Mouse (Mus musculus): Measurements from ENCODE around the gene Elf2.
A peak's percentile ranks its signal among the peaks of the same experiment; 100 is the strongest.

Elf2 gene

GRCm38 (mm10) chr3:51341268-51342081 lies 1.0 kb upstream of the Elf2 start:
- TF ChIP-seq NANOG (IDR thresholded peaks at IDR 0.05; ENCODE audit: borderline replicate concordance, low read length) (no peak), CTCF (conservative IDR thresholded peaks at IDR 0.05; ENCODE audit: low read length) (no peak), POU5F1 (IDR thresholded peaks at IDR 0.05; ENCODE audit: borderline replicate concordance, low read length) (no peak)
- Histone ChIP-seq H3K4me3 (replicated peaks; ENCODE audit: low read length) (peak overlapping the region; percentile 97), H3K9me3 (ENCODE audit: low read length) (no peaks in the 10 kb centered on the region), H3K27me3 (ENCODE audit: insufficient read depth, low read length) (peaks cover 39% of the 10 kb centered on the region), H3K36me3 (ENCODE audit: insufficient read depth, low read length) (no peaks in the 10 kb centered on the region), H3K4me1 (replicated peaks; ENCODE audit: low read depth, low read length) (peaks cover 15% of the 10 kb centered on the region)

- H3K9me3 ChIP-seq (ENCODE audit: low read length) = no peaks in the 10 kb centered on the region
- H3K36me3 ChIP-seq (ENCODE audit: insufficient read depth, low read length) = no peaks in the 10 kb centered on the region
- peak overlapping the region; percentile 97 for H3K4me3 ChIP-seq (replicated peaks; ENCODE audit: low read length)
- H3K4me1 ChIP-seq (replicated peaks; ENCODE audit: low read depth, low read length) = peaks cover 21% of the 10 kb centered on the region
- TF ChIP-seq NANOG (IDR thresholded peaks at IDR 0.05; ENCODE audit: borderline replicate concordance, low read length) (no peak), POU5F1 (IDR thresholded peaks at IDR 0.05; ENCODE audit: borderline replicate concordance, low read length) (no peak), CTCF (conservative IDR thresholded peaks at IDR 0.05; ENCODE audit: low read length) (no peak)
- H3K27me3 ChIP-seq (ENCODE audit: insufficient read depth, low read length) = peaks cover 42% of the 10 kb centered on the region
Observed at GRCm38 (mm10) chr3:51339734-51340551, 520 bp downstream of the Elf2 start.

GRCm38 (mm10) chr3:51339378-51339733 lies 1.1 kb downstream of the Elf2 start:
- H3K9me3 ChIP-seq (ENCODE audit: low read length) = no peaks in the 10 kb centered on the region
- TF ChIP-seq CTCF (conservative IDR thresholded peaks at IDR 0.05; ENCODE audit: low read length) = no peak
- no peak for TF ChIP-seq NANOG (IDR thresholded peaks at IDR 0.05; ENCODE audit: borderline replicate concordance, low read length)
- no peak for TF ChIP-seq POU5F1 (IDR thresholded peaks at IDR 0.05; ENCODE audit: borderline replicate concordance, low read length)

GRCm38 (mm10) chr3:51335378-51335777 lies 5.1 kb downstream of the Elf2 start:
- H3K4me3 ChIP-seq (replicated peaks; ENCODE audit: low read length) = no peak overlapping the region
- TF ChIP-seq NANOG (IDR thresholded peaks at IDR 0.05; ENCODE audit: borderline replicate concordance, low read length) (no peak), CTCF (conservative IDR thresholded peaks at IDR 0.05; ENCODE audit: low read length) (no peak), POU5F1 (IDR thresholded peaks at IDR 0.05; ENCODE audit: borderline replicate concordance, low read length) (no peak)
- peaks cover 30% of the 10 kb centered on the region for H3K4me1 ChIP-seq (replicated peaks; ENCODE audit: low read depth, low read length)
- H3K27me3 ChIP-seq (ENCODE audit: insufficient read depth, low read length) = peaks cover 16% of the 10 kb centered on the region
- no peaks in the 10 kb centered on the region for H3K9me3 ChIP-seq (ENCODE audit: low read length)
- H3K36me3 ChIP-seq (ENCODE audit: insufficient read depth, low read length) = no peaks in the 10 kb centered on the region

More at GRCm38 (mm10) chr3:51339378-51339733, 1.1 kb downstream of the Elf2 start:
- Histone ChIP-seq H3K36me3 (ENCODE audit: insufficient read depth, low read length) (no peaks in the 10 kb centered on the region), H3K4me1 (replicated peaks; ENCODE audit: low read depth, low read length) (peaks cover 25% of the 10 kb centered on the region), H3K4me3 (replicated peaks; ENCODE audit: low read length) (peak overlapping the region; percentile 97), H3K27me3 (ENCODE audit: insufficient read depth, low read length) (peaks cover 42% of the 10 kb centered on the region)

- TF ChIP-seq POU5F1 (IDR thresholded peaks at IDR 0.05; ENCODE audit: borderline replicate concordance, low read length) (no peak), CTCF (conservative IDR thresholded peaks at IDR 0.05; ENCODE audit: low read length) (no peak), NANOG (IDR thresholded peaks at IDR 0.05; ENCODE audit: borderline replicate concordance, low read length) (no peak)
- Histone ChIP-seq H3K36me3 (ENCODE audit: insufficient read depth, low read length) (no peaks in the 10 kb centered on the region), H3K4me1 (replicated peaks; ENCODE audit: low read depth, low read length) (peaks cover 36% of the 10 kb centered on the region), H3K9me3 (ENCODE audit: low read length) (no peaks in the 10 kb centered on the region), H3K27me3 (ENCODE audit: insufficient read depth, low read length) (peaks cover 9% of the 10 kb centered on the region), H3K4me3 (replicated peaks; ENCODE audit: low read length) (peak overlapping the region; percentile 32)
Observed at GRCm38 (mm10) chr3:51333950-51334349, 6.5 kb downstream of the Elf2 start.

GRCm38 (mm10) chr3:51333234-51333889 lies 7.1 kb downstream of the Elf2 start:
- H3K4me3 ChIP-seq (replicated peaks; ENCODE audit: low read length) = no peak overlapping the region

GRCm38 (mm10) chr3:51330086-51330485 lies 10.4 kb downstream of the Elf2 start:
- Histone ChIP-seq H3K36me3 (ENCODE audit: insufficient read depth, low read length) (no peaks in the 10 kb centered on the region), H3K4me3 (replicated peaks; ENCODE audit: low read length) (peak overlapping the region; percentile 55), H3K27me3 (ENCODE audit: insufficient read depth, low read length) (no peaks in the 10 kb centered on the region), H3K9me3 (ENCODE audit: low read length) (peaks cover 4% of the 10 kb centered on the region; the same call in 1 of the 2 replicates), H3K4me1 (replicated peaks; ENCODE audit: low read depth, low read length) (peaks cover 53% of the 10 kb centered on the region)
- TF ChIP-seq CTCF (conservative IDR thresholded peaks at IDR 0.05; ENCODE audit: low read length) (no peak), POU5F1 (IDR thresholded peaks at IDR 0.05; ENCODE audit: borderline replicate concordance, low read length) (no peak), NANOG (IDR thresholded peaks at IDR 0.05; ENCODE audit: borderline replicate concordance, low read length) (no peak)

More at GRCm38 (mm10) chr3:51333234-51333889, 7.1 kb downstream of the Elf2 start:
- no peaks in the 10 kb centered on the region for H3K9me3 ChIP-seq (ENCODE audit: low read length)
- TF ChIP-seq NANOG (IDR thresholded peaks at IDR 0.05; ENCODE audit: borderline replicate concordance, low read length) (no peak), CTCF (conservative IDR thresholded peaks at IDR 0.05; ENCODE audit: low read length) (no peak), POU5F1 (IDR thresholded peaks at IDR 0.05; ENCODE audit: borderline replicate concordance, low read length) (no peak)
- H3K4me1 ChIP-seq (replicated peaks; ENCODE audit: low read depth, low read length) = peaks cover 39% of the 10 kb centered on the region
- no peaks in the 10 kb centered on the region for H3K36me3 ChIP-seq (ENCODE audit: insufficient read depth, low read length)
- H3K27me3 ChIP-seq (ENCODE audit: insufficient read depth, low read length) = peaks cover 6% of the 10 kb centered on the region

- Histone ChIP-seq H3K4me1 (replicated peaks; ENCODE audit: low read depth, low read length) (peaks cover 39% of the 10 kb centered on the region), H3K36me3 (ENCODE audit: insufficient read depth, low read length) (no peaks in the 10 kb centered on the region), H3K27me3 (ENCODE audit: insufficient read depth, low read length) (no peaks in the 10 kb centered on the region), H3K4me3 (replicated peaks; ENCODE audit: low read length) (no peak overlapping the region), H3K9me3 (ENCODE audit: low read length) (peaks cover 4% of the 10 kb centered on the region; the same call in 1 of the 2 replicates)
- no peak for TF ChIP-seq NANOG (IDR thresholded peaks at IDR 0.05; ENCODE audit: borderline replicate concordance, low read length)
- TF ChIP-seq POU5F1 (IDR thresholded peaks at IDR 0.05; ENCODE audit: borderline replicate concordance, low read length) = no peak
- no peak for TF ChIP-seq CTCF (conservative IDR thresholded peaks at IDR 0.05; ENCODE audit: low read length)
Observed at GRCm38 (mm10) chr3:51328546-51328945, 11.9 kb downstream of the Elf2 start.

Data from E14TG2a.4 (cell line).